Mouse (Mus musculus): Measurements from ENCODE around the gene Gnl1. TPM values are rescaled to one million over a fixed set of nuclear protein-coding genes. Genes with fewer than 3 reads are reported as not detected.
"Not testable (repeated sequence)": the region's sequence is repeated elsewhere in the genome, so short reads cannot be mapped to it uniquely, and the experiment has no call there.

Gene Gnl1
- polyA plus RNA-seq, 1 experiment from 2014 or later: 65.5 TPM

DNA sequence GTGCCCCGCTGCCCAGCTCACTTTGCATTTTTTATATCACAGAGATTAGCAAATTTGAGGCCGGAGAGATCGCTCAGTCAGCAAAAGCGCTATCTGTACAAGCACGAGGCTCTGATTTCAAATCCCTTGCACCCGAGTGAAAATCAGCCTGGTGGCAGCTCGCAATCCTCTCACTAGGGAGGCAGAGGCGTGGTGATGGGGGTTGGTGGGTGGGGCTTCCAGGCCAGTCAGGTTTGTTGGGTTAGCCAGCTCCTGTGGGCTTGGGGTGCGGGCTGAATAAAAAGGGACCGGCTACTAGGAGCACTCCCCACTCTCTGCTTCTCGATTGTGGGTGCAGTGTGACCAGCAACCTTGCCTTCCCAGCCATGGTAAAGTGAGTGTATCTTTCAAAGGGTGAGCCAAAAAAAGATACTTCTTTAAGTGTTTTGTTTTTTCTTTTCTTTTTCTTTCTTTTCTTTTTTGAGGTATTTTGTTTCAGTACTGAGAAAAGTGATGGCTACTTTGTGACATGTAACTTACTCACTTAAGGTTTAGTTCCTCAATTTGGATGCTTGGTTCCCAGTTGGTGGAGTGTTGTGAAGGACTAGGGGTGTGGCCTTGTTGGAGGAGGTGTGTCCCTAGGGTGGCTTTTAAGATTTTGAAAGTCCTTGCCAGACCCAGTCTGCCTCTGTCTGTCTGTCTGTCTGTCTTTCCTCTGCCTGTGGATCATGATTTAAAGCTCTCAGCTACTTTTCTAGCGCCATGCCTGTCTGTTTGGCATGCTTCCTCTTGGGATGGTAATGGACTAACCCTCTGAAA, 18.3 kb downstream of the Gnl1 start:
- Histone ChIP-seq H3K27me3 (no peaks in the 10 kb centered on the region), H3K36me3 (no peaks in the 10 kb centered on the region), H3K4me1 (replicated peaks) (peaks cover 33% of the 10 kb centered on the region), H3K9me3 (no peaks in the 10 kb centered on the region), H3K4me3 (no peak overlapping the region), H3K27ac (replicated peaks) (no peak overlapping the region), H3K9ac (no peak overlapping the region), H3K4me2 (no peak overlapping the region)
- no peak for ATAC-seq (ENCODE audit: low FRiP score, low read depth)
- 54% methylated on average over 12 of the region's 12 CpGs for WGBS

DNA sequence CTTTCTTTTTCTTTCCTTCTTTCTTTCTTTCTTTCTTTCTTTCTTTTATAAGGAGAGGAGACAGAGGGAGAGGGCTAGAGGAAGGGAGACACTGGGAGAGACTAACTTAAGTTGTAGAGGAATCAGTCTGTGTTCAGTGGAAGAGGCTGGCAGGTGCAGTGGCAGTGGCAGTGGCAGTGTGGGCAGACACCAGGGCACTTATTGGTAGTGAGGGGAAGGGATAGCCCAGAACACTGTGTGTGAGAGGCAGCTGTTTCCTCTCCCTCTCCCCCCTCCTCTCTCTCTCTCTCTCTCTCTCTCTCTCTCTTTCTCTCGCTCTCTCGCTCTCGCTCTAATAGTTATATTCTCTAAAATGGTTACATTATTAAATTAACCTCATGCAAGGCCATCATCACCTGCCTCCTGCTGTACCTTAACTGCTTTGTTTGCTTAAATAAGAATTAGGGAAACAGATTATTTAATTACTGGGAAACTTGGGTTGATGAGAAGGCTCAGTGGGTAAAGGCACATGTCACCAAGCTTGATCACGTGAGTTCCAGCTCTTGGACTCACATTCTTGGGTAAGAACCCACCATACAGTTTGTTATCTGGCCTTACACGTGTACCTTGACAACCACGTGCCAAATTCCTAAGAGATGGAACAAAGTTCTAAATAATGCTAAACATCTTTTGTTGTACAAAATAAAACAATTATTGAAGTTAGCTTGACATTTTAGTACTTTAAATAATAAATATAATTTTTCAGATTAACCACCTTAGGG, 19.1 kb downstream of the Gnl1 start:
- no peak overlapping the region for H3K4me3 ChIP-seq
- no peaks in the 10 kb centered on the region for H3K27me3 ChIP-seq
- H3K4me2 ChIP-seq: no peak overlapping the region
- no peaks in the 10 kb centered on the region for H3K36me3 ChIP-seq
- H3K9ac ChIP-seq: no peak overlapping the region
- H3K9me3 ChIP-seq: no peaks in the 10 kb centered on the region
- 90% methylated on average over 6 of the region's 6 CpGs for WGBS
- ATAC-seq (ENCODE audit: low FRiP score, low read depth): no peak
- H3K4me1 ChIP-seq (replicated peaks): peaks cover 30% of the 10 kb centered on the region
- no peak overlapping the region for H3K27ac ChIP-seq (replicated peaks)

DNA sequence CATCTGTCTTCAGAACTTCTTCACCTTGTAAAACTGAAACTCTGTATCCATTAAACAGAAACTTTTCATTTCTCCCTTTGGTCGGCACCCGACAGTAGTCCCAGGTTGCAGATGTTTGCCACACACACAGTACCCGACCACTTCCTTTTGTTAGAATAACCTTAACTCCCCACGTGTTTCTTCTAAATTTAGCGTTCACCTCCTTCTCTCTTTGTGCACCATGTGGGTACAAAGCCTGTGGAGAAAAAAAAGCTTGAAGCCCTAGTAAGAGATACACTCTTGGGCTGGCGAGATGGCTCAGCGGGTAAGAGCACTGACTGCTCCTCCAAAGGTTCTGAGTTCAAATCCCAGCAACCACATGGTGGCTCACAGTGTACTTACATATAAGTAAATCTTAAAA, 19.7 kb downstream of the Gnl1 start:
- 88% methylated on average over 7 of the region's 7 CpGs for WGBS
- no peak for ATAC-seq (ENCODE audit: low FRiP score, low read depth)
- H3K4me2 ChIP-seq: no peak overlapping the region
- no peaks in the 10 kb centered on the region for H3K27me3 ChIP-seq
- peaks cover 30% of the 10 kb centered on the region for H3K4me1 ChIP-seq (replicated peaks)
- H3K36me3 ChIP-seq: no peaks in the 10 kb centered on the region
- no peak overlapping the region for H3K4me3 ChIP-seq
- H3K27ac ChIP-seq (replicated peaks): no peak overlapping the region
- no peak overlapping the region for H3K9ac ChIP-seq
- H3K9me3 ChIP-seq: no peaks in the 10 kb centered on the region

DNA sequence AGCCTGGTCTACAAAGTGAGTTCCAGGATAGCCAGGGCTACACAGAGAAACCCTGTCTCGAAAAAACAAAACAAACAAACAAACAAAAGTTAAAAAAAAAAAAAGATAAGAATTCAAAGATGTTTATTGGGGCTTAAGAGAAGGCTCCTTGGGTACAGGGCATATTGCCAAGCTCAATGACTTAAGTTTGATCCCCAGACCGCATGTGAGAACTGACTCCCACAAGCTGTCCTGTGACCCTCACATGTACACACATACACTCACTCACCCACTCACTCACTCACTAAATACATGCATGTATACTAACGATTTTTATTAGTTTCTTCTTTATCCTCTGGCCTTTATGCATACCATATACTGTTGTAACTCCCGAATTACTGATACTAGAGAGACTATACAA, 20.7 kb downstream of the Gnl1 start:
- Histone ChIP-seq H3K27me3 (no peaks in the 10 kb centered on the region), H3K4me1 (replicated peaks) (peaks cover 25% of the 10 kb centered on the region), H3K4me3 (no peak overlapping the region), H3K36me3 (no peaks in the 10 kb centered on the region), H3K27ac (replicated peaks) (no peak overlapping the region), H3K4me2 (no peak overlapping the region), H3K9me3 (no peaks in the 10 kb centered on the region), H3K9ac (no peak overlapping the region)
- WGBS: 87% methylated on average over 4 of the region's 4 CpGs
- ATAC-seq (ENCODE audit: low FRiP score, low read depth): no peak

DNA sequence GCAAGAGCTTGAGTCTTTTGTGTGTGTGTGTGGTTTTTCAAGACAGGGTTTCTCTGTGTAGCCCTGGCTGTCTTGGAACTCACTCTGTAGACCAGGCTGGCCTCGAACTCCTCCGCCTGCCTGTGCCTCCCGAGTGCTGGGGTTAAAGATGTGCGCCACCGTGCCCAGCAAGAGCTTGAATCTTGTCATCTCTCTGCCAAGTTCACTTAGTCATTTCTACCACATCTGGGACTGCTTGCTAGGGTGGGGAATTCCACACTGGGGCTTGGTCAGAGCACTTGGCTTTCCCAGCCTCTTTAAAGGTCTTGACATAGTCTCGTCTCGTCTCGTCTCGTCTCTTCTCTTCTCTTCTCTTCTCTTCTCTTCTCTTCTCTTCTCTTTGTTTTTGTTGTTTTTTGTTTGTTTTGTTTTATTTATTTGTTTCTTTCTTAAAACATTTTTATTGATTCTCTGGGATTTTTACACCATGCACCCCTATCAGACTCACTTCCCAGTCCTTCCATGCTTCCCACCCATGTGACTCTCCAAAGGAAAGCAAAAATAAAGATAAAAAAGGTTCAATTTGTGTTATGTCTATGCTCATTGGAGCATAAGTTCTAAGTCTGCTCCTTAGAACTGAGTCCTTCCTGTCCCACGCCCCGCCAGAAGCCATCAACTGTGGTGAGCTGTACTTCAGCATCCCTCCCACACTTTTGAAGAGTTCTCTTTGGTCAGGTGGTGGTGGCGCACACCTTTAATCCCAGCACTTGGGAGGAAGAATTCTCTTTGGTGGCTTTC, 21.7 kb downstream of the Gnl1 start:
- Histone ChIP-seq H3K9me3 (no peaks in the 10 kb centered on the region), H3K4me3 (no peak overlapping the region), H3K4me1 (replicated peaks) (peaks cover 15% of the 10 kb centered on the region), H3K9ac (no peak overlapping the region), H3K4me2 (no peak overlapping the region), H3K36me3 (no peaks in the 10 kb centered on the region), H3K27me3 (no peaks in the 10 kb centered on the region), H3K27ac (replicated peaks) (no peak overlapping the region)
- ATAC-seq (ENCODE audit: low FRiP score, low read depth): no peak
- WGBS: 93% methylated on average over 12 of the region's 12 CpGs

DNA sequence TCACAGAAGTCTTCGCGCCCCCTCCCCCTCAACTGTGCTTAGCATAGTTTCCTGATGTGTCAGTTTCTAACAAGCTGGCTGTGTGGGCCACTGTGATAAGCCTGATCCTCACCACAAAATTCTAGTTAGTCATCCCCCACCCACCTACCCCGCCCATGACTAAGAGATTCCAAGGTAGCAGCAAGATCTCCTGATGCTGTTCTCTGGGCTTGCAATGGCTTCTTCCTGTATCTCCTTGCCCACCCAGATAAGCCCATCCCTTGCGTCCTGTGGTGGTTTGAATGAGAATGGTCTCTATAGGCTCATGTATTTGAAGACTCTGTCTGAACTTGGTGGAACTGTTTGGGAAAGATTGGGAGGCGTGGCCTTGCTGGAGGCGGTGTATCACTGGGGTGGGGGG, 22.3 kb downstream of the Gnl1 start:
- 98% methylated on average over 6 of the region's 6 CpGs for WGBS
- ATAC-seq (ENCODE audit: low FRiP score, low read depth): no peak

DNA sequence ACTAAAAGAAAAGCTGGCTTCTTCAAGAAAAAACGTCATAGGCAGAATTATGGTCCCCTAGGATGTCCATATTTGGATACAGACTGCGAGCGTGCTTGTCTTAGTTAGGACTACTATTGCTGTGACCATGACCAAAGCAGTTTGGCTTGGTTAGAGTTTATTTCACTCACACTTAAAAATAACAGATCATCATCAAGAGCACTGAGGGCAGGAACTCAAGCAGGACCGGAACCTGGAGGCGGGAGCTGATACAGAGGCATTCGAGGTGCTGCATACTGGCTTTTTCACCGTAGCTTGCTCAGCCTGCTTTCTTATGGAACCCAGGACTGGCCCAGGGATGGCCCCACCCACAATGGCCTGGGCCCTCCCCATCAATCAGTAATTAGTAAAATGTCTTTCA, 23.7 kb downstream of the Gnl1 start:
- H3K9me3 ChIP-seq: no peaks in the 10 kb centered on the region
- no peak overlapping the region for H3K27ac ChIP-seq (replicated peaks)
- ATAC-seq (ENCODE audit: low FRiP score, low read depth): no peak
- H3K4me1 ChIP-seq (replicated peaks): no peaks in the 10 kb centered on the region
- H3K36me3 ChIP-seq: no peaks in the 10 kb centered on the region
- no peak overlapping the region for H3K4me2 ChIP-seq
- WGBS: 95% methylated on average over 7 of the region's 7 CpGs
- H3K9ac ChIP-seq: no peak overlapping the region
- no peaks in the 10 kb centered on the region for H3K27me3 ChIP-seq
- H3K4me3 ChIP-seq: no peak overlapping the region

More for the DNA sequence above, 22.3 kb downstream of the Gnl1 start:
- H3K4me2 ChIP-seq: no peak overlapping the region
- no peak overlapping the region for H3K9ac ChIP-seq
- no peak overlapping the region for H3K4me3 ChIP-seq
- H3K4me1 ChIP-seq (replicated peaks): peaks cover 9% of the 10 kb centered on the region
- no peaks in the 10 kb centered on the region for H3K36me3 ChIP-seq
- no peaks in the 10 kb centered on the region for H3K9me3 ChIP-seq
- H3K27me3 ChIP-seq: no peaks in the 10 kb centered on the region
- H3K27ac ChIP-seq (replicated peaks): no peak overlapping the region

DNA sequence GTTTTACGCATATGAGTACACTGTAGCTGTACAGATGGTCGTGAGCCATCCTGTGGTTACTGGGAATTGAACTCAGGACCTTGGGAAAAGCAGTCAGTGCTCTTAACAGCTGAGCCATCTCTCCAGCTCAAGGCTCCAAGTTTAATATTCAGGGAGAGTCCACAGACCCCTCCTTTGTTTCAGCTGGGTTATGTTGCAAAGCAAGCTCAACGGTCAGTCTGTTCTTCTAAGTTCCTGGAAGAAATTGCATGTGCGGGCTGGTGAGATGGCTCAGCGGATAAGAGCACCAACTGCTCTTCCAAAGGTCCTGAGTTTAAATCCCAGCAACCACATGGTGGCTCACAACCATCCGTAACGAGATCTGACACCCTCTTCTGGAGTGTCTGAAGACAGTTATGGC, 24.8 kb downstream of the Gnl1 start:
- not testable (repeated sequence) for H3K4me1 ChIP-seq (replicated peaks); H3K4me2 ChIP-seq; H3K27ac ChIP-seq (replicated peaks); H3K9me3 ChIP-seq; H3K27me3 ChIP-seq; H3K4me3 ChIP-seq; H3K36me3 ChIP-seq; ATAC-seq (ENCODE audit: low FRiP score, low read depth); H3K9ac ChIP-seq
- 95% methylated on average over 7 of the region's 7 CpGs for WGBS

DNA sequence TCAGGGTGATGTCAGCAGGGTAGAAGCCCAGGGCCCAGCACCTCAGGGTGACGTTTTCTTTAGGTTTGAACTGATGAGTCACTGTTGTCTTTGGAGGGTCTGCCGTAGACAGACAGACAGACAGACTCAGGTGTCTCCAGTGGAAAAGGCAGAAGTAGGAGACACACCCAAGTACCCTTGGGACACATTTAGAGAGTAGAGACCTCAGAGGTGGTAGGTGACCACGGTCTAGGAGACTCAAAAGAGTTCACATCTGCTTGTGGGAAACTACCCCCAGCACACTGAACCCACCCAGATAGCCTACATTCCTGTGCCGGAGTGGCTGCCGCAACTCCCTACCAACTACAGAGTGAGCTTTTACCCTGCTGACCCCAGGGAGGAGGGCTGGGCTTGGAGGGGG, 35.3 kb downstream of the Gnl1 start:
- H3K4me2 ChIP-seq: no peak overlapping the region
- no peak overlapping the region for H3K9ac ChIP-seq
- H3K36me3 ChIP-seq: peaks cover 10% of the 10 kb centered on the region
- H3K4me3 ChIP-seq: no peak overlapping the region
- no peaks in the 10 kb centered on the region for H3K4me1 ChIP-seq (replicated peaks)
- ATAC-seq (ENCODE audit: low FRiP score, low read depth): no peak
- H3K27ac ChIP-seq (replicated peaks): no peak overlapping the region
- H3K27me3 ChIP-seq: no peaks in the 10 kb centered on the region
- no peaks in the 10 kb centered on the region for H3K9me3 ChIP-seq
- 96% methylated on average over 5 of the region's 5 CpGs for WGBS

DNA sequence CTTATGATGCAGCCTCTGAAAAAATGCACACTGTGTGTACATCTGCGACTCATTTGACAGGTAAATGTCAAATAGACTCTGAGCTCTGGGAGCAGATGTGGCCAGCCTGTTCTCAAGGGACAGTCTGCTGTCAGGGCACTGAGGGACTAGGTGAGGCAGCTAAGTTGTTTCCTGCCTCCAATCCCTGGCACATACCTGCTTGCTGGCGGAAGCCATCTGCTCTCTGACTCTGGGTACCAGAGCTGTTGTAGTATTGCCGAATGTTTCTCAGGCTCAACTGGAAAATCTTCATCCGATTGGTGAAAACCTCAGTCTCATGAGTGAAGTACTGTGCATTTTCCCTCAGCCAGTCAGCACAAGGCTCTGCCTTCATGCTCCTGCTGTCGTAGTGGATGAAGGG, 37.4 kb downstream of the Gnl1 start:
- ATAC-seq (ENCODE audit: low FRiP score, low read depth): no peak
- no peak overlapping the region for H3K9ac ChIP-seq

DNA sequence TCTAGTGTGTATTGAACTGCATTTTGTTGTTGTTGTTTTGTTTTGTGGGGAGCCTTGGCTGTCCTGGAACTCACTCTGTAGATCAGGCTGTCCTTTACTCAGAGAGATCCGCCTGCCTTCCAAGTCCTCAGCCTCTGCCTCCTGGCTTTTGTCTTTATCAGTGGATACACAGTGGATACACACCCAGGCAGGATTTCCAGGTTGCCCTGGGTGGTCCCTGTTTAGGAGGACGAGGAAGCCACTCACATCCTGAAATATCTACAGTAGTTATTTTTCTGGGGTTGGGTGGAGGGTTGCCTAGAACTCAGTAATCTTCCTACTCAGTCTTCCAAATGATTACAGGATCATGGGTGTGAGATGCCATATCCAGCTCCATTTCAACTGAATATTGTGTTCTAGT, 39.3 kb downstream of the Gnl1 start:
- no peaks in the 10 kb centered on the region for H3K4me1 ChIP-seq (replicated peaks)
- no peak overlapping the region for H3K27ac ChIP-seq (replicated peaks)
- 69% methylated on average over 2 of the region's 2 CpGs for WGBS
- peaks cover 10% of the 10 kb centered on the region for H3K36me3 ChIP-seq
- no peak overlapping the region for H3K4me3 ChIP-seq
- H3K9ac ChIP-seq: no peak overlapping the region
- H3K27me3 ChIP-seq: no peaks in the 10 kb centered on the region
- H3K9me3 ChIP-seq: no peaks in the 10 kb centered on the region
- no peak overlapping the region for H3K4me2 ChIP-seq
- ATAC-seq (ENCODE audit: low FRiP score, low read depth): no peak

More for the DNA sequence above, 37.4 kb downstream of the Gnl1 start:
- Histone ChIP-seq H3K27ac (replicated peaks) (no peak overlapping the region), H3K9me3 (no peaks in the 10 kb centered on the region), H3K4me2 (no peak overlapping the region), H3K27me3 (no peaks in the 10 kb centered on the region), H3K4me1 (replicated peaks) (no peaks in the 10 kb centered on the region), H3K36me3 (peaks cover 10% of the 10 kb centered on the region), H3K4me3 (no peak overlapping the region)
- WGBS: 92% methylated on average over 5 of the region's 5 CpGs

DNA sequence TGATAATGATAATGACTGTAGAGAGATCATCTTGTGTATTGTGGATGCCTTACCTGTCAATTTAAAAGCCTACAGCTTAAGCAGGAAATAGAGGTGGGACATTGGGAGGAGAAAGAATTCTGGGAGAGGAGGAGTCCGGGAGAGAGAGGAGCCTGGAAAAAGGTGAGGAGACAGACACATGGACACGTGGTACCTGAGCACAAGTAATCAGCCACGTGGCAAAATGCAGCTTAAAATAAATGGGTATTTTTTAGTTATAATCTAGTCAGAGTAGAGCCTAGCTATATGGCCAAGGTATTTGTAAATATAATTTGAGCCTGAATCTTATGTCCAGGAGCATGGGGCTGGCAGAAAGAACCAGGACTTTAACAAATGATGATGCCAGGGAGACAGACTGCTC, 39.9 kb downstream of the Gnl1 start:
- 83% methylated on average over 3 of the region's 3 CpGs for WGBS
- no peak overlapping the region for H3K27ac ChIP-seq (replicated peaks)
- H3K36me3 ChIP-seq: peaks cover 5% of the 10 kb centered on the region
- H3K27me3 ChIP-seq: no peaks in the 10 kb centered on the region
- no peaks in the 10 kb centered on the region for H3K9me3 ChIP-seq
- H3K4me2 ChIP-seq: no peak overlapping the region
- no peaks in the 10 kb centered on the region for H3K4me1 ChIP-seq (replicated peaks)
- H3K4me3 ChIP-seq: no peak overlapping the region
- no peak overlapping the region for H3K9ac ChIP-seq
- ATAC-seq (ENCODE audit: low FRiP score, low read depth): no peak

Measured in hindbrain, embryonic 15.5 days (tissue).